Mouse (Mus musculus) embryonic facial prominence, embryonic 15.5 days (tissue): ENCODE measurements at regions not wholly inside any gene's neighbourhood (a gene's known extent, or its start where the extent isn't known, plus 50 kb on each side); places are given as distances from the start of the nearest gene placed in this dataset.

Experiments used
- ATAC-seq: fragments of 200-750 bp; cut with Nextera tagmentation; 2 replicates; pipeline ENCODE4 v1.8.0; 2017; ENCODE audit warnings: low read depth, moderate TSS enrichment; ENCODE audit not compliant: insufficient number of reproducible peaks, low FRiP score, low TSS enrichment
- H3K27ac ChIP-seq: fragments of 300-500 bp; sonication (generic); replicated peaks from 2 replicates; pipeline ENCODE4 v1.5.1; 2015; ENCODE audit warnings: mild to moderate bottlenecking, inconsistent platforms
- H3K27me3 ChIP-seq: fragments of 300-500 bp; sonication (generic); 2 replicates; pipeline ENCODE4 v1.6.1; 2015; ENCODE audit warnings: inconsistent platforms
- H3K36me3 ChIP-seq: fragments of 300-500 bp; sonication (generic); 2 replicates; pipeline ENCODE4 v1.6.1; 2015; ENCODE audit warnings: mild to moderate bottlenecking, inconsistent platforms
- H3K4me1 ChIP-seq: fragments of 300-500 bp; sonication (generic); 2 replicates; pipeline ENCODE4 v1.6.1; 2015; ENCODE audit warnings: inconsistent platforms
- H3K4me2 ChIP-seq: fragments of 300-500 bp; sonication (generic); replicated peaks from 2 replicates; pipeline ENCODE4 v1.6.1; 2015; ENCODE audit warnings: mild to moderate bottlenecking, inconsistent platforms
- H3K4me3 ChIP-seq: fragments of 300-500 bp; sonication (generic); replicated peaks from 2 replicates; pipeline ENCODE4 v1.5.1; 2015; ENCODE audit warnings: mild to moderate bottlenecking, inconsistent platforms
- H3K9ac ChIP-seq: fragments of 300-500 bp; sonication (generic); 2 replicates; pipeline ENCODE4 v1.6.1; 2015; ENCODE audit warnings: inconsistent platforms
- H3K9me3 ChIP-seq: fragments of 300-500 bp; sonication (generic); replicated peaks from 2 replicates; pipeline ENCODE4 v1.6.1; 2016; ENCODE audit warnings: inconsistent platforms
- WGBS: fragments of 180-500 bp; shearing (Covaris S2); methylation state at CpG from one replicate; pipeline ENCODE4 v1.1.7; 2015; 5-methylcytosine and 5-hydroxymethylcytosine counted together

DNA sequence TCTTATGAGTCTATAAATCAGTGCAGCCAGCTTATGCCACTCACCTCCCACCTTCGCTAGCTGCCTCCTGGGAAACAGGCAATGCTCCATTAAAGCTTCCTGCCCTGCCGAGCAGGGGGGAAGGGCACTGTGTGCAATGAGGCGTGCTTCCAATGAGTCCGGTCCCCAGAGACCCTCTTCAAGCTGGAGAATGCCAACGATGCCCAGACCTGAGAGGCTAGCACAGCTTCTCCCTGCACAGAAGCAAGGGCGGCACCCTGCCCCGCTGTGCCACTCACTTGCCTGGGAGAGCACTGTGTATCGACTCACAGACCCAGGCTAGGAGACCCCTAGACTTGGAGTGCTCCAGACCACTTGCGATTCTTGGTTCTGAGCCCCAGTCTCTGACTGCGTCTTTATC, 188.3 kb downstream of the Pdcd6ip start:
- no peaks in the 10 kb centered on the region for H3K9me3 ChIP-seq
- no peaks in the 10 kb centered on the region for H3K36me3 ChIP-seq
- H3K27ac ChIP-seq, result no peak overlapping the region
- ATAC-seq, result 0 out of 2 replicates have a peak, but pooled peaks have one; percentile 43
- no peak overlapping the region for H3K4me2 ChIP-seq
- no peaks in the 10 kb centered on the region for H3K27me3 ChIP-seq
- no peak overlapping the region for H3K4me3 ChIP-seq
- no peaks in the 10 kb centered on the region for H3K4me1 ChIP-seq
- no peak overlapping the region for H3K9ac ChIP-seq
- 63% methylated on average over 10 of the region's 10 CpGs for WGBS

DNA sequence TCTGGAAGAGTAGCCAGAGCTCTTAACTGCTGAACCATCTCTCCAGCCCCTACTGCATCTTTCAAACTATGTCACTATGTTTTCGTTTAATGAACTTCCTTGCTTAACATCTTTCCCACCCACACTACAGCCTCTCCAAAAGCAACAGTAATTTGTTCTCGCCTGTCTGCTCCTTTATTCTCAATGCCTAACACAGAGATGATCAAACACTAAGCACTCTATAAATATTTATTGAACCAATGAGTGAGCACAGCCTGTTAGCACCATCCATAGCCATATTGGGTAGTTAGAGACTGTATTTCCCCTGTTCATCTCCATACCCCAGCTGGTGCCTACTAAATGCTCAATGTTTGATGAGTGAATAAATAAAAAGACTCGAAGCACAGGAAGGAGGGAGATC, 189.6 kb downstream of the Pdcd6ip start:
- Histone ChIP-seq H3K9me3 (no peaks in the 10 kb centered on the region), H3K4me2 (no peak overlapping the region), H3K27ac (no peak overlapping the region), H3K27me3 (no peaks in the 10 kb centered on the region), H3K4me3 (no peak overlapping the region), H3K36me3 (no peaks in the 10 kb centered on the region), H3K4me1 (no peaks in the 10 kb centered on the region), H3K9ac (no peak overlapping the region)
- no peak for ATAC-seq
- whole genome bisulfite sequencing, result 77% methylated on average over 3 of the region's 3 CpGs

GRCm38 (mm10) chr9:113517756-113518155, 190.3 kb downstream of the Pdcd6ip start:
- no peaks in the 10 kb centered on the region for H3K36me3 ChIP-seq

DNA sequence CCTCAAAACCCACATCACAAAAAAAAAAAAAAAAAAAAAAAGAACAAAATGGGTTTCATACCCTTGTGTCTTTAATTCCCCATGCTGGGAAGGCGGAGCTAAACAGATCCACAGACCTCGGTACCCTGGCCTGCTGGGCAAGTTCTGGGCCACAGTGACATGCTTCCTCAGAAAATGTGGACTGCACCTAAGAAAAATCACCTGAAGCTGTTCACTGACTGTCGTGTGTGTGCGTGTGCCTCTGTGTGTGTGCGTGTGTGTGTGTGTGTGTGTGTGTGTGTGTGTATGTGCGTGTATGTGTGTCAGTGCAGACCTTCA, 192.4 kb downstream of the Pdcd6ip start:
- Histone ChIP-seq H3K4me2 (no peak overlapping the region), H3K27me3 (no peaks in the 10 kb centered on the region), H3K9ac (no peak overlapping the region), H3K36me3 (no peaks in the 10 kb centered on the region), H3K27ac (no peak overlapping the region), H3K9me3 (no peaks in the 10 kb centered on the region), H3K4me1 (no peaks in the 10 kb centered on the region), H3K4me3 (no peak overlapping the region)
- WGBS, result 73% methylated on average over 6 of the region's 6 CpGs
- ATAC-seq, result no peak

More at GRCm38 (mm10) chr9:113517756-113518155, 190.3 kb downstream of the Pdcd6ip start:
- H3K4me3 ChIP-seq, result no peak overlapping the region
- H3K27me3 ChIP-seq, result no peaks in the 10 kb centered on the region
- no peaks in the 10 kb centered on the region for H3K9me3 ChIP-seq
- no peak overlapping the region for H3K27ac ChIP-seq
- H3K9ac ChIP-seq, result no peak overlapping the region
- H3K4me1 ChIP-seq, result no peaks in the 10 kb centered on the region
- 82% methylated on average over 6 of the region's 6 CpGs for WGBS
- no peak overlapping the region for H3K4me2 ChIP-seq
- no peak for ATAC-seq

- Histone ChIP-seq H3K27ac (no peak overlapping the region), H3K4me1 (no peaks in the 10 kb centered on the region), H3K27me3 (no peaks in the 10 kb centered on the region), H3K9ac (no peak overlapping the region), H3K36me3 (no peaks in the 10 kb centered on the region), H3K9me3 (no peaks in the 10 kb centered on the region), H3K4me3 (no peak overlapping the region), H3K4me2 (no peak overlapping the region)
- WGBS, result 70% methylated on average over 23 of the region's 23 CpGs
- ATAC-seq, result no peak
Observed at GRCm38 (mm10) chr9:113514846-113515702, 193.0 kb downstream of the Pdcd6ip start.

DNA sequence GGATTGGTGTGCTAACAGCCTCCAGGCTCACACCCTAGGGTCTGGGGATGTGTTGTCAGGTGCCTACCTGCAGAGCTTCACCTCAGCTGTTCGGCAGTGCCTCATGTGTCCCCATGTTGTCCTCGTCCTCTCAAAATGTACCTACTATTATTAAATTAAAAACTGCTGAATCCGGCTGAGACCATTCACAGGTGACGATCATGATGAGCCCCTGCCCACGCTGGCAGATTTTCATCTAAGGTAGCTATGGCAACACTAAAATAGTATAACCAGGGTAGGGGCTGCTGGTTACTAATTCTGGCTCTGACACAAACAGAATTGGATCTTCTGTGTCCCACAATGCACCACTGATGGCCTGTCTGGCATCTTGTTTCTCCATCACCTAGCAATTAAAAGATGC, 196.8 kb downstream of the Pdcd6ip start:
- ATAC-seq, result no peak
- H3K27me3 ChIP-seq, result no peaks in the 10 kb centered on the region
- H3K4me3 ChIP-seq, result no peak overlapping the region
- WGBS, result 83% methylated on average over 5 of the region's 5 CpGs
- H3K4me1 ChIP-seq, result no peaks in the 10 kb centered on the region
- no peak overlapping the region for H3K27ac ChIP-seq
- no peak overlapping the region for H3K4me2 ChIP-seq
- H3K36me3 ChIP-seq, result no peaks in the 10 kb centered on the region
- H3K9ac ChIP-seq, result no peak overlapping the region
- no peaks in the 10 kb centered on the region for H3K9me3 ChIP-seq

GRCm38 (mm10) chr9:113509368-113509767, 198.7 kb downstream of the Pdcd6ip start:
- ATAC-seq, result no peak
- no peaks in the 10 kb centered on the region for H3K27me3 ChIP-seq
- WGBS, result 74% methylated on average over 7 of the region's 7 CpGs

DNA sequence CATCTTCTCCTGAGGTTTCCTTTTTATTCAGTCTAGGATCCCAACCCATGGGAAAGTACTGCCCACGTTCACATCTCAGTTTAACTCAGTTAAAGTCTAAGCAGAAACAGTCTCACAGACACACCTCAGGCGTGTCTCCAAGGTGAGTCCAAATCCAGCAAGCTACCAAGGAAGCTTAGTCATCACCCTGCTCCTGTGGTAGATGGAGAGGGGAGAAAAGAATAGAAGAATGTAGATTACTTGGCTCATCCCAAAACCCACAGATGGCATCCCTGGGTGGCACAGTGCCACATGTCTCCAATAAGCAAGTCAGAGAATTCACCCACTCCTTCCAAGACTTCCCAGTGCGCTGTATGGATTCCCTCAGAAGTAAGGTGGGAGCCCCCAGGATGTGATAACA, 199.2 kb downstream of the Pdcd6ip start:
- Histone ChIP-seq H3K4me3 (no peak overlapping the region), H3K27ac (no peak overlapping the region), H3K9ac (no peak overlapping the region), H3K4me1 (no peaks in the 10 kb centered on the region), H3K27me3 (no peaks in the 10 kb centered on the region), H3K4me2 (no peak overlapping the region), H3K36me3 (no peaks in the 10 kb centered on the region), H3K9me3 (no peaks in the 10 kb centered on the region)
- WGBS, result 83% methylated on average over 3 of the region's 3 CpGs
- ATAC-seq, result no peak

More at GRCm38 (mm10) chr9:113509368-113509767, 198.7 kb downstream of the Pdcd6ip start:
- Histone ChIP-seq H3K36me3 (no peaks in the 10 kb centered on the region), H3K4me1 (no peaks in the 10 kb centered on the region), H3K27ac (no peak overlapping the region), H3K4me3 (no peak overlapping the region), H3K9me3 (no peaks in the 10 kb centered on the region), H3K4me2 (no peak overlapping the region), H3K9ac (no peak overlapping the region)

DNA sequence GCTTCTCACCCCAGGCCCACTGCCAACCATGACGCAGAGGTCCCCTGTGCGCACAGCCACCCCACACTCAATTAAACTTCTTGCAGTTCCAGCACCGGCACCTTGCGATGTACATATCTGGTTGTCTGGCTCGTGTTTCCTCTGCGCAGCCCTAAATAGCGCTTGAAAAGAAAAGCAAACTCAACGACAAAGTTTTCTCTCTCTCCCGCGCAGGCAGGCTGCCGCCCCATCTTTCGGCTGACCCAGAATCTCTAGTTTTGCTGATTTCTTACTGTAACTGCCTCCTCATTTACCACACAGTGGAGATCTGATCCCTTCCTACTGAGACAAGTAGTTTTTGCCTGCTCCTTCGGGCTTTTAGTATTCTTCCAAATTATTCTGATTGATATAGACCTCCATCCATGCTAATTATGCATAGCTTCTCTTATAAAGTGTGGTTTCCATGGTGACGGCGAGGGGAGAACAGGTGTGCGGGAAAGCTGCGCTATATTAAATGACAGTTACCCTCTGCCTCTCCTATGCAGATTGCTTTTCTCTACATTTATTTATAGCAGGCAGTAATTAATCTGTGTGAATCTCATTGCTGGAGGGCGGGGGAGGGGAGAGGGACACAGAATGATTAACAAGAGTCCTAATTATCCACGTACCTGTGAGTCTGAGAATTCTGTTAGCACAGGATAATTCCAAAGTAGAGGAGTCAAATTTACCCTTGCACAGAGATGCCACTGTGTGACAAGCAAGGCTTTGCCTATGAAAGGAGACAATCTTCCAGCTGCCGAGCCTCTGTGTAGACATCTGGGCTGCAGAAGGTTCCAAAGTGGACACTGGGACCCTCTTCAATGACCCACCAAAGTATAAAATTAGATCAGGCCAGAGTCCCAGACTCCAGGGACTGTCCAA, 200.2 kb downstream of the Pdcd6ip start:
- 80% methylated on average over 20 of the region's 20 CpGs for WGBS
- H3K4me2 ChIP-seq, result no peak overlapping the region
- no peaks in the 10 kb centered on the region for H3K27me3 ChIP-seq
- H3K9me3 ChIP-seq, result no peaks in the 10 kb centered on the region
- no peak for ATAC-seq
- H3K4me1 ChIP-seq, result no peaks in the 10 kb centered on the region
- H3K27ac ChIP-seq, result no peak overlapping the region
- H3K9ac ChIP-seq, result no peak overlapping the region
- no peak overlapping the region for H3K4me3 ChIP-seq
- H3K36me3 ChIP-seq, result no peaks in the 10 kb centered on the region

DNA sequence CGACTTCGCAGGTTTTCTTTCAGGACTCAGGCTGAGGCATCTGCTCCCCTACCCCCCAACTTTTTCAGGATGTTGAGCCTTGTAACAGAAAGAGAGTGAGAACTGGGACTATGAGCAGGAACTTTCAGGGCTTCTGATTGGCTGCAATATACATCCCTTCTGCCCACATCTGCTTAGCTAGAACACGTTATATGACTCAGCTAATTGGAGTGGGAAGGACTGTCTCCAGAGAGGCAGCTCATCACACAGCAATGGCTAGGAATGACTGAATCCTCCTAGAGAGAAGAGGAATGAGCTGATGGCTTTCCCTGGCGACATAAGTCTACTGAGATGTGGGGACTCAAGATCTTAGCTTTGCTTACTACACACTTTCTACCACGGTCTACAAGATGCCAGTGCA, 208.8 kb downstream of the Pdcd6ip start:
- Histone ChIP-seq H3K27ac (no peak overlapping the region), H3K4me3 (no peak overlapping the region), H3K9ac (no peak overlapping the region), H3K9me3 (no peaks in the 10 kb centered on the region), H3K4me1 (no peaks in the 10 kb centered on the region), H3K4me2 (no peak overlapping the region), H3K36me3 (no peaks in the 10 kb centered on the region), H3K27me3 (no peaks in the 10 kb centered on the region)
- WGBS, result 75% methylated on average over 5 of the region's 5 CpGs
- no peak for ATAC-seq

- Histone ChIP-seq H3K27me3 (no peaks in the 10 kb centered on the region), H3K4me2 (no peak overlapping the region), H3K4me1 (no peaks in the 10 kb centered on the region), H3K36me3 (no peaks in the 10 kb centered on the region), H3K27ac (no peak overlapping the region), H3K9me3 (no peaks in the 10 kb centered on the region), H3K9ac (no peak overlapping the region), H3K4me3 (no peak overlapping the region)
- 53% methylated on average over 7 of the region's 7 CpGs for WGBS
- ATAC-seq, result no peak
Observed at GRCm38 (mm10) chr9:113496176-113496732, 211.8 kb downstream of the Pdcd6ip start.
